Mouse (Mus musculus) ES-E14 (cell line): ENCODE results near the gene Rgs6. TPM values are rescaled to one million over a fixed set of nuclear protein-coding genes. Genes with fewer than 3 reads are reported as not detected.

Experiments
- DNase-seq: peaks from one replicate; pipeline ENCODE4 v3.0.0-alpha.2; 2013; ENCODE audit warnings: low read depth, low spot score
- H3K27ac ChIP-seq: 2 replicates; pipeline ENCODE4 v1.5.1; 2012; ENCODE audit warnings: low read depth, mild to moderate bottlenecking, low read length, moderate library complexity, mixed read lengths; ENCODE audit not compliant: poor library complexity, insufficient read depth, severe bottlenecking
- H3K36me3 ChIP-seq: 2 replicates; pipeline ENCODE4 v1.6.1; 2012; ENCODE audit warnings: mild to moderate bottlenecking, low read length, moderate library complexity, mixed read lengths; ENCODE audit not compliant: control insufficient read depth, poor library complexity, insufficient read depth, severe bottlenecking
- H3K4me1 ChIP-seq, 2 experiments: fragments of 150-350 bp in 1 of 2; sonication (generic) in 1 of 2; 2 replicates each; pipeline ENCODE4 v1.6.1; 2012; ENCODE audit warnings: low read length in 2 of 2, mild to moderate bottlenecking in 1 of 2, mixed read lengths in 1 of 2; ENCODE audit not compliant: control insufficient read depth in 2 of 2, insufficient read depth in 2 of 2, poor library complexity in 1 of 2
- H3K4me3 ChIP-seq, 2 experiments: fragments of 150-350 bp in 1 of 2; sonication (generic) in 1 of 2; 2 replicates each; pipeline ENCODE4 v1.5.1; 2012; ENCODE audit warnings: low read length in 2 of 2, low read depth in 1 of 2, mild to moderate bottlenecking in 1 of 2, mixed read lengths in 1 of 2; ENCODE audit not compliant: insufficient read depth in 1 of 2, poor library complexity in 1 of 2, severe bottlenecking in 1 of 2
- H3K9ac ChIP-seq: 2 replicates; pipeline ENCODE4 v1.6.1; 2012; ENCODE audit warnings: low read depth, mild to moderate bottlenecking, low read length, mixed read lengths; ENCODE audit not compliant: poor library complexity, insufficient read depth, severe bottlenecking
- H3K9me3 ChIP-seq: fragments of 150-350 bp; sonication (generic); 2 replicates; pipeline ENCODE4 v1.6.1; 2012; ENCODE audit warnings: low read depth, mild to moderate bottlenecking, low read length; ENCODE audit not compliant: control insufficient read depth, insufficient read depth
- CHD2 ChIP-seq: IDR thresholded peaks from 2 replicates; pipeline ENCODE4 v1.6.1; 2014; ENCODE audit warnings: mild to moderate bottlenecking, low read depth, low read length, inconsistent platforms
- HCFC1 ChIP-seq: IDR thresholded peaks from 2 replicates; pipeline ENCODE4 v1.6.1; 2012; ENCODE audit warnings: low read length, inconsistent platforms, borderline replicate concordance; ENCODE audit not compliant: insufficient read depth
- MAFK ChIP-seq: IDR thresholded peaks from 2 replicates; pipeline ENCODE4 v1.6.1; 2014; ENCODE audit warnings: mild to moderate bottlenecking, low read depth, low read length, inconsistent platforms; ENCODE audit not compliant: insufficient read depth
- ZC3H11A ChIP-seq: IDR thresholded peaks from 2 replicates; pipeline ENCODE4 v1.6.1; 2012; ENCODE audit warnings: low read depth, mild to moderate bottlenecking, inconsistent platforms, low read length, borderline replicate concordance
- ZNF384 ChIP-seq: IDR thresholded peaks from 2 replicates; pipeline ENCODE4 v1.6.1; 2012; ENCODE audit warnings: low read depth, low read length, inconsistent platforms
- in situ Hi-C, 2 experiments: fragments of 600-800 bp; cut with MboI; formaldehyde crosslinking; loops; one replicate each; pipeline ENCODE4 v1.15.1; 2025; ENCODE audit warnings: low sequenced_read_pairs in 2 of 2, inconsistent platforms in 1 of 2; ENCODE audit not compliant: unreplicated experiment in 2 of 2
- total RNA-seq: library from RNA; depleted of rRNA; stranded (reverse); fragments of 300-350 nt; gene quantifications from 2 replicates; pipeline ENCODE4 v1.2.3, GENCODE M21; 2012

The Rgs6 gene
- total RNA-seq, 1 experiment = 0.49 TPM

DNA sequence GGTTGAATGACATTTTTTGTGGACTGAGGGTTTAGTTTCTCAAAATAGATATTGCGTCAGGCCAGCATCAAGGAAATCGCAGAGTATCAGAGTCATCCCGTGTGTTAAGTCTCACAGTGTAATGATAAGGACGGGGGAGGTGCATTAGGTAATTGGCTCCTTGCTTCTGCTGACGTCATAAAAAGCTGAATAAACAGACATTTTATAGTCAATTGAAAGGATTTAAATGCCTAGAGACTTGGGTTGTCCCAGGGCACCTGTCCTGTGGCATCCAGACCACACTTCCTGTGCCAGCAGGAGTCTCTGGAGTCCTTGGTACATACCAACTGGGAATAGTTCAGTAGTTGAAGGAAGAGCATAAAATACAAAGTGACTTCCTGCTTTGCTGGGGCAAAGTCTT, 427.3 kb downstream of the Rgs6 start:
- no peak overlapping the region for H3K4me3 ChIP-seq
- DNase-seq = no peak
- no peak for TF ChIP-seq ZNF384
- no peak for TF ChIP-seq ZC3H11A
- no peak for TF ChIP-seq CHD2
- no peak for TF ChIP-seq MAFK
- no peak for TF ChIP-seq HCFC1
- no peaks in the 10 kb centered on the region for H3K4me1 ChIP-seq
- no peak overlapping the region for H3K27ac ChIP-seq
- no peaks in the 10 kb centered on the region for H3K9me3 ChIP-seq
- in situ Hi-C loops = loop anchor here in 1 of 2 experiments (25.0 kb wide), 1 partner anchor 503 kb away; no protein-coding TSS in a partner anchor
- no peak overlapping the region for H3K9ac ChIP-seq
- H3K36me3 ChIP-seq = no peaks in the 10 kb centered on the region

DNA sequence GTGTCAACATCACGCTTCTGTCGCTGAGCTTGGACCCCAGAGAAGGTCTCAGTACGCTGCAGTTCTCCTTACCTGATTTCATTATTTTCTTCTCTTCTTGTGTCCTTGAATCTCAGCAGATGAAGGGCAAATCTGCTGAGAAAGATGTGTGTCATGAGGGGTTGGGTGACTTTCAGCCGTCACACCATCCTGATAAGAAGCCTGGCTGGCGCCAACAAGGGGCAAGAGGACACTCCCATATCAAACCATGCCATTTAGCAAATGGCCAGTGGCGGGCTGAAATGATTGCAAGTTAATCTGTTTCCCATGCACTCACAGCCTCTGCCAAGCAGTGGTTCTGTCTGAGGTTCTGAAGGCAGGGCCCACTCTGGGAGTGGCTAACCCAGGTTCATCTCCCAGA, 428.4 kb downstream of the Rgs6 start:
- Histone ChIP-seq H3K36me3 (no peaks in the 10 kb centered on the region), H3K9ac (no peak overlapping the region), H3K4me1 (no peaks in the 10 kb centered on the region), H3K4me3 (no peak overlapping the region), H3K27ac (no peak overlapping the region), H3K9me3 (no peaks in the 10 kb centered on the region)
- in situ Hi-C loops = loop anchor here in 1 of 2 experiments (25.0 kb wide), 1 partner anchor 504 kb away; no protein-coding TSS in a partner anchor
- no peak for DNase-seq
- no peak for TF ChIP-seq ZC3H11A
- no peak for TF ChIP-seq CHD2
- TF ChIP-seq ZNF384 = no peak

DNA sequence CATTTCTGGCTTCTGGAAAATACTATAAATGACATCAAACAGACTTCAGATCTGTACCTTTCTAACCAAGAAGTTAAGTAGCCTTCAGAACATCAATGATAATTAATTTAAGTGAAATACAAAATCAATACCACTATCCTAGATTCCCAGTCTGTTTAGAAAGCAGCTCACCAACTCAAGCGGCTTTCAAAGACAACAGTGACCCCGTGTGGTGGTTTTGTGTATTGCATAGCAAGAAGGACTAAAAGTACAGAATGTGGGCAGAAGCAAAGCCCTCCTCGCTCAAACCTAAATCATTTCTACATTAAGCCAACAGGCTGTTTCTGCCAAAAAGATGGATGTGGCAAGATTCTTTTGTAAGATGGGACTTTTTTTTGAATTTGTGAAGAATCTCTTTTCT, 429.9 kb downstream of the Rgs6 start:
- DNase-seq = peak; percentile 76
- Histone ChIP-seq H3K4me3 (no peak overlapping the region), H3K9me3 (no peaks in the 10 kb centered on the region), H3K9ac (no peak overlapping the region), H3K27ac (no peak overlapping the region), H3K36me3 (no peaks in the 10 kb centered on the region), H3K4me1 (no peaks in the 10 kb centered on the region)
- TF ChIP-seq HCFC1 (no peak), ZC3H11A (peak; percentile 77), MAFK (no peak)
- in situ Hi-C loops = loop anchor here in 1 of 2 experiments (25.0 kb wide), 1 partner anchor 506 kb away; no protein-coding TSS in a partner anchor

- no peaks in the 10 kb centered on the region for H3K9me3 ChIP-seq
- no peak for DNase-seq
- no peaks in the 10 kb centered on the region for H3K4me1 ChIP-seq
- in situ Hi-C loops = no loop called here
- no peaks in the 10 kb centered on the region for H3K36me3 ChIP-seq
- H3K4me3 ChIP-seq = no peak overlapping the region
- H3K27ac ChIP-seq = no peak overlapping the region
- H3K9ac ChIP-seq = no peak overlapping the region
- no peak for TF ChIP-seq ZC3H11A
- no peak for TF ChIP-seq HCFC1
- no peak for TF ChIP-seq MAFK
These were observed 438.9 kb downstream of the Rgs6 start for GRCm38 (mm10) chr12:83026985-83027384.

- no peak for TF ChIP-seq MAFK
- no peak for TF ChIP-seq ZNF384
- Histone ChIP-seq H3K4me1 (peaks cover 0 to 3% of the 10 kb centered on the region in 2 experiments; a peak in 1 of 4 replicates), H3K9ac (no peak overlapping the region), H3K27ac (no peak overlapping the region), H3K36me3 (no peaks in the 10 kb centered on the region), H3K4me3 (no peak overlapping the region), H3K9me3 (no peaks in the 10 kb centered on the region)
- in situ Hi-C loops = no loop called here
- no peak for DNase-seq
These were observed 445.2 kb downstream of the Rgs6 start for GRCm38 (mm10) chr12:83033171-83033835.
